In the genomic region with DNA sequence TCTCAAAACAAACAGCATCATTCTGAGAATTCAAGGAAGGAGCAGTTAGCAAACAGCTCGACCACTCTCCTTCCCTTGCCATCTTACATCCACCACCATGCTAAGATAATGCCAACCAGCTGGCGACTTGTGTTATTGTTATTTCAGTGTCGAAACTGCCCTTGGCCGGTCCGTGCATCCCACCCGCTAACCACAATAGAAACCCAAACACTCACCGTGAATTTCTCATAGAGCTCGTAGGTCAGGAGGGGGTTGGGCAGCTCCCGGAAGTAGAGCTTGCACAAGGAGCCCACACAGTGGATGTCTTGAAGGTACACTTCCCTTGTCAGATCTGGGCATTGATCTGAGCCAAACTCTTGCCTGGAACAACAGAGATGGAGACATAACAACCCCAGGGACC, we compare ENCODE assay signal across 10 mouse cellular contexts.
DNase-seq lines count a peak whose midpoint lies in the region; ATAC-seq and TF ChIP-seq lines count a peak whose summit lies in the region.
"Had no signal": no experiment of that assay in that cellular context is flagged by ENCODE, and none has a peak within 500 bp of the region (broad histone marks: within the 10 kb centered on the region; RNA-seq: fewer than 3 reads in every experiment).

No protein-coding gene starts in this region.

- no peaks in the 10 kb centered on the region for H3K4me1 ChIP-seq in forebrain, embryonic 11.5 days (replicated peaks; ENCODE audit: control insufficient read depth, insufficient read depth, low read length)
- H3K4me1 ChIP-seq in forebrain, embryonic 15.5 days: no peaks in the 10 kb centered on the region
- H3K4me1 ChIP-seq in spleen, adult 2 months (ENCODE audit: control insufficient read depth, insufficient read depth, insufficient read length): no peaks in the 10 kb centered on the region; the same call in 1 of the 2 replicates
- H3K4me1 ChIP-seq: forebrain, embryonic 12.5 days; intestine, embryonic 15.5 days had no signal

- WGBS in forebrain, embryonic 11.5 days: 72% methylated on average over 9 of the region's 9 CpGs
- WGBS in forebrain, embryonic 15.5 days: 79% methylated on average over 9 of the region's 9 CpGs
- 45% methylated on average over 9 of the region's 9 CpGs for WGBS in spleen, adult 2 months

- no peaks in the 10 kb centered on the region for H3K36me3 ChIP-seq in forebrain, embryonic 11.5 days (ENCODE audit: control insufficient read depth, insufficient read depth, low read length)
- H3K36me3 ChIP-seq in forebrain, embryonic 15.5 days: no peaks in the 10 kb centered on the region
- H3K36me3 ChIP-seq in spleen, adult 2 months (ENCODE audit: control insufficient read depth, insufficient read depth, low read length): no peaks in the 10 kb centered on the region
- H3K36me3 ChIP-seq: forebrain, embryonic 12.5 days; intestine, embryonic 15.5 days had no signal

- no peak for ATAC-seq in forebrain, embryonic 11.5 days (replicated peaks; ENCODE audit: low FRiP score)
- ATAC-seq in forebrain, embryonic 15.5 days (replicated peaks): no peak
- ATAC-seq: intestine, embryonic 15.5 days had no signal

- H3K4me2 ChIP-seq in forebrain, embryonic 11.5 days (ENCODE audit: low read depth, low read length, severe bottlenecking): no peak overlapping the region
- H3K4me2 ChIP-seq in forebrain, embryonic 15.5 days (replicated peaks): no peak overlapping the region
- H3K4me2 ChIP-seq: forebrain, embryonic 12.5 days; intestine, embryonic 15.5 days had no signal

- no peak overlapping the region for H3K27ac ChIP-seq in forebrain, embryonic 11.5 days (ENCODE audit: low read depth, low read length)
- H3K27ac ChIP-seq in forebrain, embryonic 15.5 days (replicated peaks): no peak overlapping the region
- H3K27ac ChIP-seq in spleen, adult 2 months (ENCODE audit: insufficient read depth, low read length): peak overlapping the region; percentile 16
- H3K27ac ChIP-seq: forebrain, embryonic 12.5 days; intestine, embryonic 15.5 days had no signal

- no peak for TF ChIP-seq POLR2A in spleen, adult 2 months (IDR thresholded peaks at IDR 0.05; ENCODE audit: low read depth, low read length)

- peak; percentile 57 for DNase-seq in forebrain, embryonic 11.5 days (ENCODE audit: low spot score)
- DNase-seq in spleen, adult 2 months (ENCODE audit: low read depth in 1 of 2, low spot score in 2 of 2): no peak
- no peak for DNase-seq in spleen, adult 12 weeks (ENCODE audit: low spot score)
- peak; percentile 43 for DNase-seq in lung, postnatal 14 days
- no peak for DNase-seq in urinary bladder, adult 2 months (ENCODE audit: low spot score)
- no peak for DNase-seq in retina, postnatal 1 day
- DNase-seq in layer of hippocampus, adult 9-10 months (ENCODE audit: low spot score): no peak

- H3K9ac ChIP-seq in forebrain, embryonic 11.5 days (ENCODE audit: low read length): no peak overlapping the region
- no peak overlapping the region for H3K9ac ChIP-seq in forebrain, embryonic 15.5 days (replicated peaks)
- H3K9ac ChIP-seq: forebrain, embryonic 12.5 days; intestine, embryonic 15.5 days had no signal

- no peaks in the 10 kb centered on the region for H3K27me3 ChIP-seq in forebrain, embryonic 11.5 days (ENCODE audit: control insufficient read depth, insufficient read depth, low read length)
- no peaks in the 10 kb centered on the region for H3K27me3 ChIP-seq in forebrain, embryonic 15.5 days
- no peaks in the 10 kb centered on the region for H3K27me3 ChIP-seq in spleen, adult 2 months (ENCODE audit: control insufficient read depth, insufficient read depth, low read length)
- H3K27me3 ChIP-seq: forebrain, embryonic 12.5 days; intestine, embryonic 15.5 days had no signal

- no peak for TF ChIP-seq CTCF in spleen, adult 2 months (IDR thresholded peaks at IDR 0.05; ENCODE audit: extremely low read depth, insufficient read depth, insufficient read length, insufficient replicate concordance)

- H3K4me3 ChIP-seq in forebrain, embryonic 11.5 days (ENCODE audit: low read depth, low read length): no peak overlapping the region
- no peak overlapping the region for H3K4me3 ChIP-seq in forebrain, embryonic 15.5 days
- H3K4me3 ChIP-seq in spleen, adult 2 months (ENCODE audit: extremely low read depth, insufficient read depth, insufficient read length): peak overlapping the region; percentile 34; the same call in 1 of the 2 replicates
- H3K4me3 ChIP-seq: forebrain, embryonic 12.5 days; intestine, embryonic 15.5 days had no signal

- no peaks in the 10 kb centered on the region for H3K9me3 ChIP-seq in forebrain, embryonic 11.5 days (ENCODE audit: control insufficient read depth, low read length)
- H3K9me3 ChIP-seq in forebrain, embryonic 15.5 days: no peaks in the 10 kb centered on the region
- H3K9me3 ChIP-seq: forebrain, embryonic 12.5 days; intestine, embryonic 15.5 days had no signal

Comparison
In these comparisons a context has a peak if more than half of its experiments do, and no peak if none do; other contexts are left out.
1. DNase-seq: peak in forebrain, embryonic 11.5 days (single experiment) and lung, postnatal 14 days (single experiment); none in spleen, adult 2 months (0 of 2), spleen, adult 12 weeks (single experiment), urinary bladder, adult 2 months (single experiment), retina, postnatal 1 day (single experiment) and layer of hippocampus, adult 9-10 months (single experiment).